1 mouse cellular context compared by ENCODE assay signal in genomic region chr10:76447406-76448229, GRCm38 (mm10).
TF ChIP-seq lines count a peak whose summit lies in the region.

No protein-coding gene starts in this region.

TF ChIP-seq in MEL, 35 proteins besides CTCF, POLR2A, EP300 and RAD21:
- no peak for TF ChIP-seq NELFE (IDR thresholded peaks at IDR 0.05; ENCODE audit: low read depth, low read length)
- no peak for TF ChIP-seq ETS1 (IDR thresholded peaks at IDR 0.05; ENCODE audit: low read depth, low read length)
- TF ChIP-seq MXI1 (IDR thresholded peaks at IDR 0.05; ENCODE audit: low read depth, low read length): no peak
- no peak for TF ChIP-seq SIN3A (IDR thresholded peaks at IDR 0.05; ENCODE audit: low read length)
- no peak for TF ChIP-seq POLR2AphosphoS5 (IDR thresholded peaks at IDR 0.05; ENCODE audit: borderline replicate concordance, low read depth, low read length)
- TF ChIP-seq MYC (IDR thresholded peaks at IDR 0.05; ENCODE audit: low read depth, low read length): no peak
- no peak for TF ChIP-seq KAT2A (conservative IDR thresholded peaks at IDR 0.05; ENCODE audit: low read depth, low read length)
- no peak for TF ChIP-seq UBTF (IDR thresholded peaks at IDR 0.05; ENCODE audit: borderline replicate concordance, insufficient read depth, low read depth, low read length)
- no peak for TF ChIP-seq GATA1 (IDR thresholded peaks at IDR 0.05; ENCODE audit: low read depth, low read length)
- TF ChIP-seq MAFK (IDR thresholded peaks at IDR 0.05; ENCODE audit: borderline replicate concordance, low read depth, low read length): no peak
- TF ChIP-seq MYB (IDR thresholded peaks at IDR 0.05; ENCODE audit: low read depth, low read length): no peak
- TF ChIP-seq ZMIZ1 (IDR thresholded peaks at IDR 0.05; ENCODE audit: low read depth, low read length): no peak
- no peak for TF ChIP-seq CHD2 (IDR thresholded peaks at IDR 0.05; ENCODE audit: low read length)
TF ChIP-seq in MEL: peak in this region for 0.
